Mouse (Mus musculus): ENCODE measurements around the gene 1700001F09Rik. TPM values are rescaled to one million over a fixed set of nuclear protein-coding genes. Genes with fewer than 3 reads are reported as not detected.

The 1700001F09Rik gene
- polyA plus RNA-seq, 1 experiment from 2014 or later: not detected

Other genes with a start within 250 kb of the 1700001F09Rik start
- gene Gm8104, start 247.2 kb downstream of the 1700001F09Rik start, polyA plus RNA-seq (2014; fragmentation: Nextera tagmentation; extraction: Ambion mirVana): not detected in 2 replicates
- gene Gm7233, start 167.9 kb downstream of the 1700001F09Rik start, polyA plus RNA-seq (2014; fragmentation: Nextera tagmentation; extraction: Ambion mirVana): not detected in 2 replicates
- gene Gm8122, start 112.5 kb downstream of the 1700001F09Rik start, polyA plus RNA-seq (2014; fragmentation: Nextera tagmentation; extraction: Ambion mirVana): not detected in 2 replicates
- not detected in 2 replicates for gene Gm8126, start 89.2 kb downstream of the 1700001F09Rik start, polyA plus RNA-seq (2014; fragmentation: Nextera tagmentation; extraction: Ambion mirVana)
- not detected in 2 replicates for gene Gm9732, start 72.8 kb downstream of the 1700001F09Rik start, polyA plus RNA-seq (2014; fragmentation: Nextera tagmentation; extraction: Ambion mirVana)
- gene Gm8127, start 54.0 kb downstream of the 1700001F09Rik start, polyA plus RNA-seq (2014; fragmentation: Nextera tagmentation; extraction: Ambion mirVana): not detected in 2 replicates
- not detected in 2 replicates for gene Gm8138, start 68.5 kb upstream of the 1700001F09Rik start, polyA plus RNA-seq (2014; fragmentation: Nextera tagmentation; extraction: Ambion mirVana)
- not detected in 2 replicates for gene Gm5799, start 195.8 kb upstream of the 1700001F09Rik start, polyA plus RNA-seq (2014; fragmentation: Nextera tagmentation; extraction: Ambion mirVana)
- not detected in 2 replicates for gene Gm17654, start 231.3 kb upstream of the 1700001F09Rik start, polyA plus RNA-seq (2014; fragmentation: Nextera tagmentation; extraction: Ambion mirVana)

Data from midbrain, embryonic 11.5 days (tissue).